Mouse (Mus musculus) MEL (cell line): ENCODE results near the gene Gga1. TPM values are rescaled to one million over a fixed set of nuclear protein-coding genes. Genes with fewer than 3 reads are reported as not detected.
A peak's percentile ranks its signal among the peaks of the same experiment; 100 is the strongest.

Source experiments
- DNase-seq: peaks from one replicate; pipeline ENCODE4 v3.0.0; 2011; ENCODE audit warnings: low read depth, low spot score
- H3K27ac ChIP-seq: 2 replicates; pipeline ENCODE4 v1.5.1; 2012; ENCODE audit warnings: low read depth, mild to moderate bottlenecking, control low read depth, low read length, moderate library complexity; ENCODE audit not compliant: control insufficient read depth
- H3K27me3 ChIP-seq, 2 experiments: fragments of 150-350 bp in 1 of 2; sonication (generic) in 1 of 2; 2 replicates each; pipeline ENCODE4 v1.6.1; 2012; ENCODE audit warnings: low read length in 2 of 2, mild to moderate bottlenecking in 2 of 2, improper control_type of control experiment in 1 of 2, moderate library complexity in 1 of 2; ENCODE audit not compliant: insufficient read depth in 2 of 2, control insufficient read depth in 1 of 2
- H3K36me3 ChIP-seq, 2 experiments: 2 replicates each; pipeline ENCODE4 v1.6.1; 2012 to 2014; ENCODE audit warnings: low read length in 2 of 2, improper control_type of control experiment in 1 of 2, inconsistent platforms in 1 of 2, mild to moderate bottlenecking in 1 of 2; ENCODE audit not compliant: insufficient read depth in 2 of 2, control insufficient read depth in 1 of 2
- H3K4me1 ChIP-seq, 2 experiments: fragments of 150-350 bp in 1 of 2; sonication (generic) in 1 of 2; 2 replicates each; pipeline ENCODE4 v1.6.1; 2012; ENCODE audit warnings: low read length in 2 of 2, improper control_type of control experiment in 1 of 2, mild to moderate bottlenecking in 1 of 2; ENCODE audit not compliant: insufficient read depth in 2 of 2, control insufficient read depth in 1 of 2
- H3K4me3 ChIP-seq, 2 experiments: fragments of 150-350 bp in 1 of 2; sonication (generic) in 1 of 2; 2 replicates each; pipeline ENCODE4 v1.5.1; 2012; ENCODE audit warnings: low read depth in 2 of 2, low read length in 2 of 2, mild to moderate bottlenecking in 2 of 2, moderate library complexity in 2 of 2, control low read depth in 1 of 2, improper control_type of control experiment in 1 of 2; ENCODE audit not compliant: control insufficient read depth in 1 of 2, insufficient read depth in 1 of 2
- H3K79me2 ChIP-seq: 2 replicates; pipeline ENCODE4 v1.6.1; 2012; ENCODE audit warnings: mild to moderate bottlenecking, low read length, moderate library complexity; ENCODE audit not compliant: control insufficient read depth, poor library complexity, insufficient read depth
- H3K9ac ChIP-seq: 2 replicates; pipeline ENCODE4 v1.6.1; 2012; ENCODE audit warnings: low read depth, mild to moderate bottlenecking, control low read depth, low read length, moderate library complexity; ENCODE audit not compliant: control insufficient read depth, poor library complexity, severe bottlenecking
- H3K9me3 ChIP-seq: fragments of 150-350 bp; sonication (generic); replicated peaks from 2 replicates; pipeline ENCODE4 v1.6.1; 2012; ENCODE audit warnings: mild to moderate bottlenecking, low read length, improper control_type of control experiment, moderate library complexity; ENCODE audit not compliant: insufficient read depth
- BHLHE40 ChIP-seq: IDR thresholded peaks from 2 replicates; pipeline ENCODE4 v1.6.1; 2012; ENCODE audit warnings: low read depth, mild to moderate bottlenecking, inconsistent platforms, low read length, improper control_type of control experiment, borderline replicate concordance
- CHD1 ChIP-seq: IDR thresholded peaks from 2 replicates; pipeline ENCODE4 v1.6.1; 2012; ENCODE audit warnings: low read depth, mild to moderate bottlenecking, inconsistent platforms, low read length, improper control_type of control experiment
- CHD2 ChIP-seq: IDR thresholded peaks from 2 replicates; pipeline ENCODE4 v1.6.1; 2011; ENCODE audit warnings: low read length, improper control_type of control experiment
- CTCF ChIP-seq, 3 experiments: IDR thresholded peaks in 2 of 3; conservative IDR thresholded peaks in 1 of 3; 2 replicates each; pipeline ENCODE4 v1.5.1; 2011 to 2012; ENCODE audit warnings: low read length in 3 of 3, low read depth in 2 of 3, mild to moderate bottlenecking in 2 of 3, improper control_type of control experiment in 1 of 3, inconsistent platforms in 1 of 3, mixed read lengths in 1 of 3, moderate library complexity in 1 of 3; ENCODE audit not compliant: control insufficient read depth in 1 of 3, insufficient read depth in 1 of 3, poor library complexity in 1 of 3, severe bottlenecking in 1 of 3
- E2F4 ChIP-seq: IDR thresholded peaks from 2 replicates; pipeline ENCODE4 v1.6.1; 2011; ENCODE audit warnings: low read depth, low read length, improper control_type of control experiment, borderline replicate concordance
- ELF1 ChIP-seq: IDR thresholded peaks from 2 replicates; pipeline ENCODE4 v1.6.1; 2014; ENCODE audit warnings: low read depth, mild to moderate bottlenecking, inconsistent platforms, low read length, improper control_type of control experiment, moderate library complexity
- EP300 ChIP-seq, 2 experiments: IDR thresholded peaks; 2 replicates each; pipeline ENCODE4 v1.6.1; 2011; ENCODE audit warnings: improper control_type of control experiment in 2 of 2, low read length in 2 of 2, low read depth in 1 of 2, mild to moderate bottlenecking in 1 of 2
- HCFC1 ChIP-seq: IDR thresholded peaks from 2 replicates; pipeline ENCODE4 v1.6.1; 2012; ENCODE audit warnings: low read depth, mild to moderate bottlenecking, inconsistent platforms, low read length, improper control_type of control experiment, moderate library complexity
- JUND ChIP-seq: IDR thresholded peaks from 2 replicates; pipeline ENCODE4 v1.6.1; 2011; ENCODE audit warnings: low read depth, mild to moderate bottlenecking, improper control_type of control experiment, low read length
- KAT2A ChIP-seq: conservative IDR thresholded peaks from 2 replicates; pipeline ENCODE4 v1.6.1; 2012; ENCODE audit warnings: low read depth, low read length, improper control_type of control experiment, inconsistent platforms
- MAFK ChIP-seq: IDR thresholded peaks from 2 replicates; pipeline ENCODE4 v1.6.1; 2011; ENCODE audit warnings: low read depth, mild to moderate bottlenecking, low read length, improper control_type of control experiment, borderline replicate concordance
- MAX ChIP-seq: IDR thresholded peaks from 2 replicates; pipeline ENCODE4 v1.6.1; 2011; ENCODE audit warnings: low read length, improper control_type of control experiment
- MAZ ChIP-seq: IDR thresholded peaks from 2 replicates; pipeline ENCODE4 v1.6.1; 2012; ENCODE audit warnings: low read depth, mild to moderate bottlenecking, inconsistent platforms, low read length, improper control_type of control experiment
- MEF2A ChIP-seq: IDR thresholded peaks from 2 replicates; pipeline ENCODE4 v1.6.1; 2014; ENCODE audit warnings: low read depth, mild to moderate bottlenecking, inconsistent platforms, low read length, improper control_type of control experiment; ENCODE audit not compliant: poor library complexity, insufficient replicate concordance, severe bottlenecking; ENCODE audit errors: extremely low read depth
- MXI1 ChIP-seq: IDR thresholded peaks from 2 replicates; pipeline ENCODE4 v1.6.1; 2011; ENCODE audit warnings: mild to moderate bottlenecking, low read depth, low read length, improper control_type of control experiment
- MYC ChIP-seq: IDR thresholded peaks from 2 replicates; pipeline ENCODE4 v1.6.1; 2011; ENCODE audit warnings: low read depth, mild to moderate bottlenecking, low read length, improper control_type of control experiment, moderate library complexity
- NELFE ChIP-seq: IDR thresholded peaks from 2 replicates; pipeline ENCODE4 v1.6.1; 2011; ENCODE audit warnings: low read depth, low read length, improper control_type of control experiment
- NRF1 ChIP-seq: IDR thresholded peaks from 2 replicates; pipeline ENCODE4 v1.6.1; 2014; ENCODE audit warnings: low read depth, mild to moderate bottlenecking, inconsistent platforms, low read length, improper control_type of control experiment, moderate library complexity; ENCODE audit not compliant: poor library complexity, insufficient read depth, severe bottlenecking
- POLR2A ChIP-seq, 2 experiments: IDR thresholded peaks; 2 replicates each; pipeline ENCODE4 v1.6.1; 2011 to 2012; ENCODE audit warnings: low read length in 2 of 2, mild to moderate bottlenecking in 2 of 2, control low read depth in 1 of 2, improper control_type of control experiment in 1 of 2, low read depth in 1 of 2, moderate library complexity in 1 of 2; ENCODE audit not compliant: control insufficient read depth in 1 of 2, insufficient read depth in 1 of 2, poor library complexity in 1 of 2
- POLR2AphosphoS2 ChIP-seq: IDR thresholded peaks from 2 replicates; pipeline ENCODE4 v1.6.1; 2011; ENCODE audit warnings: low read length, improper control_type of control experiment
- RAD21 ChIP-seq: IDR thresholded peaks from 2 replicates; pipeline ENCODE4 v1.6.1; 2011; ENCODE audit warnings: mild to moderate bottlenecking, low read depth, low read length, improper control_type of control experiment
- RCOR1 ChIP-seq: IDR thresholded peaks from 2 replicates; pipeline ENCODE4 v1.6.1; 2012; ENCODE audit warnings: low read depth, mild to moderate bottlenecking, inconsistent platforms, low read length, improper control_type of control experiment
- SIN3A ChIP-seq: IDR thresholded peaks from 2 replicates; pipeline ENCODE4 v1.6.1; 2012; ENCODE audit warnings: low read length, improper control_type of control experiment, inconsistent platforms
- SMC3 ChIP-seq: IDR thresholded peaks from 2 replicates; pipeline ENCODE4 v1.6.1; 2011; ENCODE audit warnings: low read depth, low read length, improper control_type of control experiment
- TAL1 ChIP-seq: IDR thresholded peaks from 2 replicates; pipeline ENCODE4 v1.6.1; 2012; ENCODE audit warnings: mild to moderate bottlenecking, inconsistent platforms, low read length, moderate library complexity, mixed read lengths
- UBTF ChIP-seq: IDR thresholded peaks from 2 replicates; pipeline ENCODE4 v1.6.1; 2012; ENCODE audit warnings: low read depth, mild to moderate bottlenecking, inconsistent platforms, low read length, improper control_type of control experiment, moderate library complexity, borderline replicate concordance; ENCODE audit not compliant: insufficient read depth
- USF1 ChIP-seq: IDR thresholded peaks from 2 replicates; pipeline ENCODE4 v1.6.1; 2014; ENCODE audit warnings: low read depth, mild to moderate bottlenecking, inconsistent platforms, low read length, improper control_type of control experiment, moderate library complexity
- USF2 ChIP-seq, 2 experiments: IDR thresholded peaks; 2 replicates each; pipeline ENCODE4 v1.6.1; 2011 to 2012; ENCODE audit warnings: improper control_type of control experiment in 2 of 2, low read length in 2 of 2, borderline replicate concordance in 1 of 2, inconsistent platforms in 1 of 2, low read depth in 1 of 2, mild to moderate bottlenecking in 1 of 2; ENCODE audit not compliant: insufficient read depth in 1 of 2
- ZC3H11A ChIP-seq: IDR thresholded peaks from 2 replicates; pipeline ENCODE4 v1.6.1; 2012; ENCODE audit warnings: low read depth, mild to moderate bottlenecking, inconsistent platforms, low read length, improper control_type of control experiment
- ZMIZ1 ChIP-seq: IDR thresholded peaks from 2 replicates; pipeline ENCODE4 v1.6.1; 2012; ENCODE audit warnings: low read depth, mild to moderate bottlenecking, inconsistent platforms, low read length, improper control_type of control experiment, moderate library complexity
- ZNF384 ChIP-seq: IDR thresholded peaks from 2 replicates; pipeline ENCODE4 v1.6.1; 2012; ENCODE audit warnings: low read depth, mild to moderate bottlenecking, inconsistent platforms, low read length, improper control_type of control experiment
- polyA plus RNA-seq, 2 experiments: library from polyadenylated mRNA; stranded (reverse) in 1 of 2; unstranded in 1 of 2; fragments of >175 nt in 1 of 2; fragments of >200 nt in 1 of 2; gene quantifications; 2 replicates each; pipeline versions ENCODE4 v1.2.1 to v1.2.4; 2012; ENCODE audit warnings: low replicate concordance in 2 of 2, low read depth in 1 of 2; ENCODE audit not compliant: insufficient read length in 2 of 2, insufficient read depth in 1 of 2, missing spikeins in 1 of 2
- total RNA-seq: library from RNA; depleted of rRNA; stranded (reverse); fragments of 300-350 nt; gene quantifications from 2 replicates; pipeline ENCODE4 v1.2.3, GENCODE M21; 2012

The Gga1 gene
- total and polyA plus RNA-seq, 3 experiments: 18.2 to 48.1 TPM; not detected in 1

DNA sequence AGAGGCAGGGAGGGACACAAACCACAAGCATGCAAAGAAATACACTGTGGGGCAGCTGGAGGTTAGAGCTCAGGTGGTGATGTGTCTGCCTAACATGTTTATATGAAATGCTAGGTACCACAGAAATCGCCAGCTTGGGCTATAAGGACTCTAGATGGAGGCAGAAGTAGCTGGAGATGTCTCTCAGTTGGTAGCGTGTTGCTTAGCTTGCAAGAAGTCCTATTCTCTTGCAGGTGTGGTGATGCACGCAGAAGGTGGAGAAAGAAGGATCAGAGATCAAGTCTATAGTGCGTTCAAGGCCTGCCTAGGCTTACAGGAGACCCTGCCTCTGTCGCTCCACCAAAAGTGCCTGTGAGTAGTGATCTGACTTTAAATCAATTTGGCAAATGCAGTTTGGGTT lies 1.5 kb upstream of the Gga1 start:
- Histone ChIP-seq H3K27ac (no peak overlapping the region), H3K9ac (no peak overlapping the region), H3K4me3 (no peak overlapping the region), H3K9me3 (no peaks in the 10 kb centered on the region), H3K36me3 (peaks cover 0 to 8% of the 10 kb centered on the region in 2 experiments; a peak in 2 of 4 replicates), H3K4me1 (peaks cover 2 to 6% of the 10 kb centered on the region in 2 experiments; a peak in 3 of 4 replicates), H3K79me2 (peaks cover 9% of the 10 kb centered on the region), H3K27me3 (no peaks in the 10 kb centered on the region)
- DNase-seq: no peak
- TF ChIP-seq ZNF384: no peak
- TF ChIP-seq MXI1: no peak
- TF ChIP-seq KAT2A: no peak
- TF ChIP-seq UBTF: no peak
- TF ChIP-seq MAFK: no peak

DNA sequence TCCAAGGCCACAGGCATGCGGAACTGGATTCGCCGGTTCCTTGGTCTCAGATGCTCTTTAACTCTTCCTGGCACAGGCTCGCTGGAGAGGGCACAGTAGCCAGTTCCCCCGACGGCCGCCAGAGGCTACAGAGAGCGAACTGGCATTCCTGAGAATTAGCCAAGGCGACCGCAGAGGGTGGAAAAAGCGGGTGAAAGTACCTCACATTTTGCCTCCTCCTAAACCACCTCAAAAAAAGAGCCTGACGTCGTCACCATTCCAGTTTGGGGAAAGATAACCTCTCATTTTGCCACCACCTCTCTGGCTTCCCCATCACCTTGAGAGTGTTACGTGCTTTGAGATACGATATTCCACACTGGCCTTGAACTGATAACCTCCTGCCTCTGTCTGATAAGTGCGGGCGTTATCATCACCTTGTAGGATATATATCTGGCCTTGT lies 713 bp upstream of the Gga1 start:
- H3K4me1 ChIP-seq: peaks cover 2 to 6% of the 10 kb centered on the region in 2 experiments; a peak in 3 of 4 replicates
- TF ChIP-seq CTCF (IDR thresholded peaks at IDR 0.05 in 2 of 3, conservative IDR thresholded peaks at IDR 0.05 in 1 of 3; ENCODE audit: control insufficient read depth in 1 of 3, insufficient read depth in 1 of 3, low read depth in 2 of 3, low read length in 3 of 3, poor library complexity in 1 of 3, severe bottlenecking in 1 of 3) (peak; percentile 55 to 71 (median 56)), USF2 (IDR thresholded peaks at IDR 0.05; ENCODE audit: borderline replicate concordance in 1 of 2, insufficient read depth in 1 of 2, low read depth in 1 of 2, low read length in 2 of 2) (no peak), POLR2A (IDR thresholded peaks at IDR 0.05; ENCODE audit: control insufficient read depth in 1 of 2, insufficient read depth in 1 of 2, low read depth in 1 of 2, low read length in 2 of 2, poor library complexity in 1 of 2) (no peak; a peak in 1 of 4 replicates), POLR2AphosphoS2 (no peak), E2F4 (no peak), UBTF (no peak), BHLHE40 (0 out of 2 replicates have a peak, but pooled peaks have one; percentile 13), MAZ (no peak), RAD21 (no peak; the same call in 1 of the 2 replicates), NELFE (no peak), RCOR1 (peak; percentile 54), TAL1 (peak; percentile 42; the same call in 1 of the 2 replicates), ZNF384 (peak; percentile 76), SIN3A (peak; percentile 0), MAX (peak; percentile 59; the same call in 1 of the 2 replicates), USF1 (no peak), ZC3H11A (no peak), KAT2A (no peak), CHD1 (no peak), JUND (no peak), CHD2 (no peak), MEF2A (no peak), ELF1 (no peak), HCFC1 (0 out of 2 replicates have a peak, but pooled peaks have one; percentile 18), EP300 (IDR thresholded peaks at IDR 0.05; ENCODE audit: low read depth in 1 of 2, low read length in 2 of 2) (peak; percentile 69 to 74), MYC (no peak), NRF1 (no peak), SMC3 (no peak; the same call in 1 of the 2 replicates), MXI1 (no peak), ZMIZ1 (no peak)

More for the DNA sequence above, 713 bp upstream of the Gga1 start:
- Histone ChIP-seq H3K27me3 (no peaks in the 10 kb centered on the region), H3K36me3 (peaks cover 0 to 8% of the 10 kb centered on the region in 2 experiments; a peak in 2 of 4 replicates), H3K9me3 (no peaks in the 10 kb centered on the region), H3K27ac (peak overlapping the region; percentile 94), H3K9ac (peak overlapping the region; percentile 75), H3K79me2 (peaks cover 9% of the 10 kb centered on the region), H3K4me3 (peak overlapping the region; percentile 62 to 70)
- peak; percentile 84 for DNase-seq
